Mouse (Mus musculus) left cerebral cortex, postnatal 14 days (tissue): ENCODE data around the gene Efnb1. TPM values are rescaled to one million over a fixed set of nuclear protein-coding genes. Genes with fewer than 3 reads are reported as not detected.
"Not testable (repeated sequence)": the region's sequence is repeated elsewhere in the genome, so short reads cannot be mapped to it uniquely, and the experiment has no call there.

Experiments used
- DNase-seq, 2 experiments: peaks; one replicate each; pipeline ENCODE4 v3.0.0; 2021 to 2022; ENCODE audit warnings: low spot score in 2 of 2, mixed read lengths in 1 of 2
- intact Hi-C: fragments of 180-260 bp; cut with DNase I; formaldehyde crosslinking; loops from one replicate; pipeline ENCODE4 v1.15.1; 2025
- long read RNA-seq, 2 experiments: library from polyadenylated mRNA; stranded (forward); transcript quantifications; one replicate each; pipeline ENCODE4 v2.0.0; 2021
- total RNA-seq, 2 experiments: library from RNA; stranded (reverse); gene quantifications; 2 replicates each; pipeline ENCODE4 v1.2.3; 2021

Efnb1 gene
- 10 to 100 TPM; 11.6 to 13.8 TPM for total RNA-seq
- long read RNA-seq, experiment 1, partial matches to known transcripts: 1 of 3 reads
- long read RNA-seq, experiment 1, other reads (novel, unspliced or antisense): 0 of 3 reads
- long read RNA-seq, experiment 2, partial matches to known transcripts: 0 of 5 reads
- long read RNA-seq, experiment 2, other reads (novel, unspliced or antisense): 1 of 5 reads

- peak; percentile 84 to 88 for DNase-seq
- intact Hi-C loops: loop anchor here (1.0 to 5.0 kb wide), 5 partner anchors 62 to 523 kb away; partner anchors contain the start of gene Pja1
Measured at GRCm38 (mm10) chrX:99135523-99136258, at the start of gene Efnb1. Gene Efnb1, plus strand, starts transcription at chrX:99136130.

GRCm38 (mm10) chrX:99092704-99093103, 43.2 kb upstream of the Efnb1 start:
- intact Hi-C loops: no loop called here
- no peak for DNase-seq

GRCm38 (mm10) chrX:99111088-99111724, 24.7 kb upstream of the Efnb1 start:
- intact Hi-C loops, DNase-seq: not testable (repeated sequence)

- no peak for DNase-seq
- intact Hi-C loops: no loop called here
Measured at GRCm38 (mm10) chrX:99119510-99119909, 16.4 kb upstream of the Efnb1 start.

- peak; percentile 68 to 70 for DNase-seq
- intact Hi-C loops: no loop called here
Measured at GRCm38 (mm10) chrX:99130059-99130458, 5.9 kb upstream of the Efnb1 start.

GRCm38 (mm10) chrX:99132573-99132972, 3.4 kb upstream of the Efnb1 start:
- intact Hi-C loops: no loop called here
- DNase-seq: no peak

- peak; percentile 82 to 86 for DNase-seq
- intact Hi-C loops: loop anchor here (1.0 to 5.0 kb wide), 4 partner anchors 62 to 524 kb away; no protein-coding TSS in a partner anchor
Measured at GRCm38 (mm10) chrX:99134891-99135290, 1.0 kb upstream of the Efnb1 start.

- intact Hi-C loops: loop anchor here (2.0 to 5.0 kb wide), 2 partner anchors 61 to 334 kb away; partner anchors contain the start of gene Pja1
- no peak for DNase-seq
Measured at GRCm38 (mm10) chrX:99136431-99136966, 569 bp downstream of the Efnb1 start.

GRCm38 (mm10) chrX:99137143-99137870, 1.4 kb downstream of the Efnb1 start:
- intact Hi-C loops: loop anchor here (2.0 to 5.0 kb wide), 2 partner anchors 60 to 333 kb away; partner anchors contain the start of gene Pja1
- no peak for DNase-seq

GRCm38 (mm10) chrX:99137928-99138740, 2.2 kb downstream of the Efnb1 start:
- intact Hi-C loops: loop anchor here (2.0 to 5.0 kb wide), 2 partner anchors 59 to 333 kb away; partner anchors contain the start of gene Pja1
- DNase-seq: no peak

- intact Hi-C loops: no loop called here
- peak; percentile 27 to 46 for DNase-seq
Measured at GRCm38 (mm10) chrX:99141079-99141478, 5.1 kb downstream of the Efnb1 start.

- intact Hi-C loops: no loop called here
- DNase-seq: no peak
Measured at GRCm38 (mm10) chrX:99141900-99142299, 6.0 kb downstream of the Efnb1 start.

- DNase-seq: no peak
- intact Hi-C loops: no loop called here
Measured at GRCm38 (mm10) chrX:99145561-99145960, 9.6 kb downstream of the Efnb1 start.

GRCm38 (mm10) chrX:99148061-99148905, 12.4 kb downstream of the Efnb1 start:
- DNase-seq: no peak
- intact Hi-C loops: no loop called here

- intact Hi-C loops: no loop called here
Measured at GRCm38 (mm10) chrX:99149047-99149446, 13.1 kb downstream of the Efnb1 start.

GRCm38 (mm10) chrX:99149900-99150299, 14.0 kb downstream of the Efnb1 start:
- DNase-seq: no peak
- intact Hi-C loops: no loop called here

More at GRCm38 (mm10) chrX:99149047-99149446, 13.1 kb downstream of the Efnb1 start:
- DNase-seq: no peak

- intact Hi-C loops: no loop called here
- DNase-seq: no peak
Measured at GRCm38 (mm10) chrX:99150712-99151111, 14.8 kb downstream of the Efnb1 start.

- no peak for DNase-seq
Measured at GRCm38 (mm10) chrX:99151434-99151833, 15.5 kb downstream of the Efnb1 start.

More at GRCm38 (mm10) chrX:99151434-99151833, 15.5 kb downstream of the Efnb1 start:
- intact Hi-C loops: no loop called here
